Mouse (Mus musculus) hindbrain, postnatal 0 days (tissue): ENCODE data around the gene Ppp1r13l. TPM values are rescaled to one million over a fixed set of nuclear protein-coding genes. Genes with fewer than 3 reads are reported as not detected.
A peak's percentile ranks its signal among the peaks of the same experiment; 100 is the strongest.

Source experiments
- ATAC-seq: fragments of 200-750 bp; cut with Nextera tagmentation; 2 replicates; pipeline ENCODE4 v1.8.0; 2017; ENCODE audit warnings: mild to moderate bottlenecking, moderate TSS enrichment, moderate library complexity
- DNase-seq: peaks from one replicate; pipeline ENCODE4 v3.0.0-alpha.2; 2015; ENCODE audit warnings: low spot score
- H3K27ac ChIP-seq: fragments of 300-500 bp; sonication (generic); 2 replicates; pipeline ENCODE4 v1.5.1; 2014; ENCODE audit warnings: mild to moderate bottlenecking
- H3K27me3 ChIP-seq: fragments of 300-500 bp; sonication (generic); 2 replicates; pipeline ENCODE4 v1.6.1; 2014; ENCODE audit warnings: low read length, mixed read lengths; ENCODE audit not compliant: insufficient read depth
- H3K36me3 ChIP-seq: fragments of 300-500 bp; sonication (generic); 2 replicates; pipeline ENCODE4 v1.6.1; 2014; ENCODE audit warnings: low read length, mixed read lengths; ENCODE audit not compliant: insufficient read depth
- H3K4me1 ChIP-seq: fragments of 300-500 bp; sonication (generic); 2 replicates; pipeline ENCODE4 v1.6.1; 2014; ENCODE audit warnings: antibody characterized with exemption, low read length, mixed read lengths; ENCODE audit not compliant: insufficient read depth
- H3K4me2 ChIP-seq: fragments of 300-500 bp; sonication (generic); 2 replicates; pipeline ENCODE4 v1.6.1; 2014; ENCODE audit warnings: low read depth, mild to moderate bottlenecking, low read length, moderate library complexity, mixed read lengths
- H3K4me3 ChIP-seq: fragments of 300-500 bp; sonication (generic); 2 replicates; pipeline ENCODE4 v1.5.1; 2014; ENCODE audit warnings: low read length
- H3K9ac ChIP-seq: fragments of 300-500 bp; sonication (generic); replicated peaks from 2 replicates; pipeline ENCODE4 v1.6.1; 2014; ENCODE audit warnings: mild to moderate bottlenecking, low read length, moderate library complexity, mixed read lengths
- H3K9me3 ChIP-seq: fragments of 300-500 bp; sonication (generic); 2 replicates; pipeline ENCODE4 v1.6.1; 2016; ENCODE audit warnings: low read length, mixed read lengths
- CTCF ChIP-seq: IDR thresholded peaks from 2 replicates; pipeline ENCODE4 v1.5.1; 2016; ENCODE audit warnings: antibody characterized with exemption, control low read depth, low read depth
- WGBS: fragments of 180-500 bp; shearing (Covaris S2); extraction: QIAGEN DNeasy Blood & Tissue Kit; methylation state at CpG from one replicate; pipeline ENCODE4 v1.1.7; 2014; 5-methylcytosine and 5-hydroxymethylcytosine counted together
- polyA plus RNA-seq: library from polyadenylated mRNA; unstranded; fragments of >200 nt; fragmentation: Nextera tagmentation; extraction: Ambion mirVana; gene quantifications from 2 replicates; pipeline ENCODE4 v1.2.1, GENCODE M21; 2015
- total RNA-seq: library from RNA; depleted of rRNA; stranded (reverse); fragments of >200 nt; gene quantifications from 2 replicates; pipeline ENCODE4 v1.2.3, GENCODE M21; 2014

The Ppp1r13l gene
- total and polyA plus RNA-seq, 2 experiments from 2014 or later = 0.68 to 1.2 TPM

GRCm38 (mm10) chr7:19361720-19362119 is 2.2 kb downstream of the Ppp1r13l start:
- DNase-seq (peak; percentile 62), ATAC-seq (no peak)
- no peaks in the 10 kb centered on the region for H3K9me3 ChIP-seq
- peaks cover 8% of the 10 kb centered on the region; the same call in 1 of the 2 replicates for H3K4me1 ChIP-seq
- no peaks in the 10 kb centered on the region for H3K27me3 ChIP-seq
- no peak overlapping the region for H3K27ac ChIP-seq
- H3K9ac ChIP-seq = no peak overlapping the region
- peaks cover 6% of the 10 kb centered on the region for H3K36me3 ChIP-seq
- TF ChIP-seq CTCF = peak; percentile 75
- H3K4me3 ChIP-seq = peak overlapping the region; percentile 72
- 11% methylated on average over 16 of the region's 16 CpGs for WGBS
- H3K4me2 ChIP-seq = peak overlapping the region; percentile 85

DNA sequence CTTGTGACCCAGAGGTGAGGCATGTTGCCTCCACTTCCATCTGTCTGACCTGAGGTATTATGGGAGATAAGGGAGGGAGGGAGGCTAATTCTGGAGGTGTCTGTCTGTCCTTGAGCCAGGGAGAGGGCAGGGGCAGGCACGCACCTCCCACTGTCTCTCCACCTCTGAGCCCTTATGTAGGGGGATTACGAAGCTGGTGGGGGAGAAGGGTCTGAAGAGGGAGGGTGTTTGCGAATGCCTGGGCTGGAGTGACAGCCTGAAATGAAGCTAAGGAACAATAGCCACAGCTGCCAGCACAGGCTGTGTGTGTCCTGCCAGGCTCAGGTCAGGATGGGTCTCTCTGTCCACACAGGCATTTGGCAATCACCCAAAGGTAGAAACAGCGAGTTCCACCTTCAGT is 2.7 kb downstream of the Ppp1r13l start:
- Histone ChIP-seq H3K36me3 (peaks cover 3% of the 10 kb centered on the region), H3K9ac (no peak overlapping the region), H3K9me3 (no peaks in the 10 kb centered on the region), H3K27ac (no peak overlapping the region), H3K4me2 (peak overlapping the region; percentile 85; the same call in 1 of the 2 replicates), H3K4me3 (no peak overlapping the region), H3K4me1 (peaks cover 8% of the 10 kb centered on the region; the same call in 1 of the 2 replicates), H3K27me3 (no peaks in the 10 kb centered on the region)
- TF ChIP-seq CTCF = no peak
- 43% methylated on average over 4 of the region's 4 CpGs for WGBS
- ATAC-seq = no peak
- DNase-seq = no peak

GRCm38 (mm10) chr7:19363881-19364280 is 4.3 kb downstream of the Ppp1r13l start:
- no peaks in the 10 kb centered on the region for H3K9me3 ChIP-seq
- DNase-seq (peak; percentile 31), ATAC-seq (no peak)
- WGBS = 10% methylated on average over 18 of the region's 18 CpGs
- no peaks in the 10 kb centered on the region for H3K4me1 ChIP-seq
- H3K4me2 ChIP-seq = no peak overlapping the region
- H3K9ac ChIP-seq = no peak overlapping the region
- H3K27me3 ChIP-seq = 0 out of 2 replicates have a peak, but pooled peaks cover 5% of the 10 kb centered on the region
- no peaks in the 10 kb centered on the region for H3K36me3 ChIP-seq
- H3K27ac ChIP-seq = no peak overlapping the region
- TF ChIP-seq CTCF = peak; percentile 72
- H3K4me3 ChIP-seq = no peak overlapping the region

DNA sequence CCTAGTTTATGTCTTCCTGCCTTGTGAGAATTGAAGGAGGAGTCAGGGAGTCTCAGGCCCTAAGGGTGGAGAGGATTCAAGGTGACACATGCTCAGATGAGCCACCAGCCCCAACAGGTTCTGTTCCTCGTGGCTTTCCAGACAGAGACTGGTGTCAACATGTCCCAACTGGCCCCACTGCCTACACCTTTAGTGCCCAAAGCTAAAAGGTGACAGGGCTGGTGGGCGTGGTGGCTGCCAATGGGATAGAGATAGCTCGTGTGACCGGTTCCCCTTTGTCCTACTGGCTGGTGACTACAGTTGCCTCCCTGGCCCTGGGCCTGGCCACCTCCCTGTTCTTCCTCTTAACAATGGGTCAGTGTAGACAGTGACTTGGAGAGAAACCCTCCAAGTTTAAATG is 5.8 kb downstream of the Ppp1r13l start:
- WGBS = 82% methylated on average over 4 of the region's 4 CpGs
- ATAC-seq (no peak), DNase-seq (no peak)
- Histone ChIP-seq H3K27ac (no peak overlapping the region), H3K9ac (no peak overlapping the region), H3K36me3 (no peaks in the 10 kb centered on the region), H3K4me3 (no peak overlapping the region), H3K4me2 (no peak overlapping the region), H3K27me3 (0 out of 2 replicates have a peak, but pooled peaks cover 5% of the 10 kb centered on the region), H3K4me1 (no peaks in the 10 kb centered on the region), H3K9me3 (no peaks in the 10 kb centered on the region)
- no peak for TF ChIP-seq CTCF

GRCm38 (mm10) chr7:19368380-19368779 is 8.8 kb downstream of the Ppp1r13l start:
- Histone ChIP-seq H3K27me3 (0 out of 2 replicates have a peak, but pooled peaks cover 5% of the 10 kb centered on the region), H3K27ac (no peak overlapping the region), H3K4me3 (no peak overlapping the region), H3K36me3 (no peaks in the 10 kb centered on the region), H3K4me1 (no peaks in the 10 kb centered on the region), H3K9ac (no peak overlapping the region), H3K4me2 (no peak overlapping the region), H3K9me3 (no peaks in the 10 kb centered on the region)
- TF ChIP-seq CTCF = no peak
- ATAC-seq (no peak), DNase-seq (no peak)
- WGBS = 24% methylated on average over 16 of the region's 16 CpGs

- no peaks in the 10 kb centered on the region for H3K4me1 ChIP-seq
- peak overlapping the region; percentile 70 for H3K4me2 ChIP-seq
- WGBS = 12% methylated on average over 46 of the region's 46 CpGs
- peak; percentile 78 for DNase-seq
- peak; percentile 88 for TF ChIP-seq CTCF
- ATAC-seq = peak; percentile 82
- H3K9me3 ChIP-seq = no peaks in the 10 kb centered on the region
- H3K9ac ChIP-seq = peak overlapping the region; percentile 54
- H3K36me3 ChIP-seq = no peaks in the 10 kb centered on the region
- H3K27me3 ChIP-seq = 0 out of 2 replicates have a peak, but pooled peaks cover 5% of the 10 kb centered on the region
- H3K4me3 ChIP-seq = peak overlapping the region; percentile 39
- no peak overlapping the region for H3K27ac ChIP-seq
These were observed 10.4 kb downstream of the Ppp1r13l start for GRCm38 (mm10) chr7:19369823-19370425.

GRCm38 (mm10) chr7:19373367-19373766 is 13.8 kb downstream of the Ppp1r13l start:
- Histone ChIP-seq H3K4me1 (no peaks in the 10 kb centered on the region), H3K4me3 (no peak overlapping the region), H3K9me3 (no peaks in the 10 kb centered on the region), H3K27me3 (0 out of 2 replicates have a peak, but pooled peaks cover 5% of the 10 kb centered on the region), H3K9ac (no peak overlapping the region), H3K27ac (no peak overlapping the region), H3K36me3 (no peaks in the 10 kb centered on the region), H3K4me2 (no peak overlapping the region)
- TF ChIP-seq CTCF = no peak
- ATAC-seq (no peak), DNase-seq (no peak)
- 85% methylated on average over 2 of the region's 2 CpGs for WGBS
